Mouse (Mus musculus): ENCODE measurements around the gene Med22. TPM values are rescaled to one million over a fixed set of nuclear protein-coding genes. Genes with fewer than 3 reads are reported as not detected.
A peak's percentile ranks its signal among the peaks of the same experiment; 100 is the strongest.

The Med22 gene
- polyA plus RNA-seq, 1 experiment from 2014 or later: 40.3 TPM

- Histone ChIP-seq H3K4me1 (peaks cover 33% of the 10 kb centered on the region), H3K9me3 (no peaks in the 10 kb centered on the region), H3K27me3 (replicated peaks) (no peaks in the 10 kb centered on the region), H3K4me3 (replicated peaks) (no peak overlapping the region), H3K27ac (no peak overlapping the region), H3K9ac (no peak overlapping the region), H3K4me2 (peak overlapping the region; percentile 95), H3K36me3 (peaks cover 40% of the 10 kb centered on the region)
- ATAC-seq (ENCODE audit: insufficient read depth, low FRiP score, low read depth): no peak
- 59% methylated on average over 8 of the region's 8 CpGs for WGBS
Measured at GRCm38 (mm10) chr2:26914148-26914941, 3.9 kb upstream of the Med22 start.

GRCm38 (mm10) chr2:26913416-26914147 is 3.1 kb upstream of the Med22 start:
- Histone ChIP-seq H3K9ac (no peak overlapping the region), H3K27ac (no peak overlapping the region), H3K9me3 (no peaks in the 10 kb centered on the region), H3K4me1 (peaks cover 39% of the 10 kb centered on the region), H3K36me3 (peaks cover 33% of the 10 kb centered on the region), H3K4me3 (replicated peaks) (no peak overlapping the region), H3K27me3 (replicated peaks) (no peaks in the 10 kb centered on the region), H3K4me2 (no peak overlapping the region)
- WGBS: 80% methylated on average over 17 of the region's 17 CpGs
- ATAC-seq (ENCODE audit: insufficient read depth, low FRiP score, low read depth): no peak

GRCm38 (mm10) chr2:26912253-26912770 is 1.8 kb upstream of the Med22 start:
- ATAC-seq (ENCODE audit: insufficient read depth, low FRiP score, low read depth): no peak
- no peaks in the 10 kb centered on the region for H3K27me3 ChIP-seq (replicated peaks)
- no peak overlapping the region for H3K27ac ChIP-seq
- H3K36me3 ChIP-seq: peaks cover 32% of the 10 kb centered on the region
- H3K4me2 ChIP-seq: peak overlapping the region; percentile 89
- WGBS: 68% methylated on average over 5 of the region's 5 CpGs
- H3K4me3 ChIP-seq (replicated peaks): peak overlapping the region; percentile 65
- peaks cover 34% of the 10 kb centered on the region for H3K4me1 ChIP-seq
- peak overlapping the region; percentile 93 for H3K9ac ChIP-seq
- no peaks in the 10 kb centered on the region for H3K9me3 ChIP-seq

- peaks cover 28% of the 10 kb centered on the region for H3K4me1 ChIP-seq
- H3K36me3 ChIP-seq: peaks cover 43% of the 10 kb centered on the region
- under 1% methylated on average over 37 of the region's 37 CpGs for WGBS
- H3K4me3 ChIP-seq (replicated peaks): peak overlapping the region; percentile 65
- peak overlapping the region; percentile 93 for H3K9ac ChIP-seq
- peak overlapping the region; percentile 89 for H3K4me2 ChIP-seq
- H3K9me3 ChIP-seq: no peaks in the 10 kb centered on the region
- ATAC-seq (ENCODE audit: insufficient read depth, low FRiP score, low read depth): peak; percentile 24
- H3K27me3 ChIP-seq (replicated peaks): no peaks in the 10 kb centered on the region
- peak overlapping the region; percentile 89 for H3K27ac ChIP-seq
Measured at GRCm38 (mm10) chr2:26910994-26911765, 703 bp upstream of the Med22 start.

- Histone ChIP-seq H3K36me3 (peaks cover 41% of the 10 kb centered on the region), H3K9me3 (no peaks in the 10 kb centered on the region), H3K27me3 (replicated peaks) (no peaks in the 10 kb centered on the region), H3K4me2 (peak overlapping the region; percentile 67), H3K4me1 (peaks cover 20% of the 10 kb centered on the region), H3K9ac (peak overlapping the region; percentile 66; the same call in 1 of the 2 replicates), H3K27ac (peak overlapping the region; percentile 85; the same call in 1 of the 2 replicates), H3K4me3 (replicated peaks) (peak overlapping the region; percentile 65)
- ATAC-seq (ENCODE audit: insufficient read depth, low FRiP score, low read depth): no peak
Measured at GRCm38 (mm10) chr2:26909387-26909784, 1.1 kb downstream of the Med22 start.

GRCm38 (mm10) chr2:26908710-26909386 is 1.6 kb downstream of the Med22 start:
- H3K9me3 ChIP-seq: no peaks in the 10 kb centered on the region
- H3K4me2 ChIP-seq: peak overlapping the region; percentile 67
- ATAC-seq (ENCODE audit: insufficient read depth, low FRiP score, low read depth): no peak
- no peaks in the 10 kb centered on the region for H3K27me3 ChIP-seq (replicated peaks)
- peak overlapping the region; percentile 65 for H3K4me3 ChIP-seq (replicated peaks)
- H3K27ac ChIP-seq: no peak overlapping the region
- H3K4me1 ChIP-seq: peaks cover 23% of the 10 kb centered on the region
- H3K9ac ChIP-seq: no peak overlapping the region
- peaks cover 37% of the 10 kb centered on the region for H3K36me3 ChIP-seq
- 63% methylated on average over 18 of the region's 18 CpGs for WGBS

- no peaks in the 10 kb centered on the region for H3K9me3 ChIP-seq
- H3K27ac ChIP-seq: no peak overlapping the region
- no peaks in the 10 kb centered on the region for H3K27me3 ChIP-seq (replicated peaks)
- H3K36me3 ChIP-seq: peaks cover 19% of the 10 kb centered on the region
- H3K4me2 ChIP-seq: no peak overlapping the region
- no peak overlapping the region for H3K4me3 ChIP-seq (replicated peaks)
- peaks cover 26% of the 10 kb centered on the region for H3K4me1 ChIP-seq
- H3K9ac ChIP-seq: no peak overlapping the region
- no peak for ATAC-seq (ENCODE audit: insufficient read depth, low FRiP score, low read depth)
- 48% methylated on average over 4 of the region's 4 CpGs for WGBS
Measured at GRCm38 (mm10) chr2:26907109-26907508, 3.4 kb downstream of the Med22 start.

- Histone ChIP-seq H3K9me3 (no peaks in the 10 kb centered on the region), H3K36me3 (peaks cover 16% of the 10 kb centered on the region), H3K27ac (no peak overlapping the region), H3K4me3 (replicated peaks) (no peak overlapping the region), H3K27me3 (replicated peaks) (no peaks in the 10 kb centered on the region), H3K4me1 (peaks cover 26% of the 10 kb centered on the region), H3K9ac (no peak overlapping the region), H3K4me2 (no peak overlapping the region)
- no peak for ATAC-seq (ENCODE audit: insufficient read depth, low FRiP score, low read depth)
- 91% methylated on average over 3 of the region's 3 CpGs for WGBS
Measured at GRCm38 (mm10) chr2:26906431-26906830, 4.0 kb downstream of the Med22 start.

- Histone ChIP-seq H3K4me1 (peaks cover 26% of the 10 kb centered on the region), H3K27ac (no peak overlapping the region), H3K4me2 (no peak overlapping the region), H3K27me3 (replicated peaks) (no peaks in the 10 kb centered on the region), H3K4me3 (replicated peaks) (no peak overlapping the region), H3K9me3 (no peaks in the 10 kb centered on the region), H3K36me3 (peaks cover 16% of the 10 kb centered on the region), H3K9ac (no peak overlapping the region)
- WGBS: 82% methylated on average over 2 of the region's 2 CpGs
- no peak for ATAC-seq (ENCODE audit: insufficient read depth, low FRiP score, low read depth)
Measured at GRCm38 (mm10) chr2:26905936-26906335, 4.5 kb downstream of the Med22 start.

- H3K27ac ChIP-seq: peak overlapping the region; percentile 84
- H3K36me3 ChIP-seq: peaks cover 29% of the 10 kb centered on the region
- no peak for ATAC-seq (ENCODE audit: insufficient read depth, low FRiP score, low read depth)
- H3K4me3 ChIP-seq (replicated peaks): peak overlapping the region; percentile 86
- peak overlapping the region; percentile 67 for H3K4me2 ChIP-seq
- H3K27me3 ChIP-seq (replicated peaks): no peaks in the 10 kb centered on the region
- 12% methylated on average over 7 of the region's 7 CpGs for WGBS
- peak overlapping the region; percentile 39 for H3K9ac ChIP-seq
- H3K9me3 ChIP-seq: no peaks in the 10 kb centered on the region
- H3K4me1 ChIP-seq: peaks cover 15% of the 10 kb centered on the region
Measured at GRCm38 (mm10) chr2:26903311-26903710, 7.2 kb downstream of the Med22 start.

Data from stomach, embryonic 15.5 days (tissue).